Mouse (Mus musculus): ENCODE results near the gene Zfp541.

The Zfp541 gene

DNA sequence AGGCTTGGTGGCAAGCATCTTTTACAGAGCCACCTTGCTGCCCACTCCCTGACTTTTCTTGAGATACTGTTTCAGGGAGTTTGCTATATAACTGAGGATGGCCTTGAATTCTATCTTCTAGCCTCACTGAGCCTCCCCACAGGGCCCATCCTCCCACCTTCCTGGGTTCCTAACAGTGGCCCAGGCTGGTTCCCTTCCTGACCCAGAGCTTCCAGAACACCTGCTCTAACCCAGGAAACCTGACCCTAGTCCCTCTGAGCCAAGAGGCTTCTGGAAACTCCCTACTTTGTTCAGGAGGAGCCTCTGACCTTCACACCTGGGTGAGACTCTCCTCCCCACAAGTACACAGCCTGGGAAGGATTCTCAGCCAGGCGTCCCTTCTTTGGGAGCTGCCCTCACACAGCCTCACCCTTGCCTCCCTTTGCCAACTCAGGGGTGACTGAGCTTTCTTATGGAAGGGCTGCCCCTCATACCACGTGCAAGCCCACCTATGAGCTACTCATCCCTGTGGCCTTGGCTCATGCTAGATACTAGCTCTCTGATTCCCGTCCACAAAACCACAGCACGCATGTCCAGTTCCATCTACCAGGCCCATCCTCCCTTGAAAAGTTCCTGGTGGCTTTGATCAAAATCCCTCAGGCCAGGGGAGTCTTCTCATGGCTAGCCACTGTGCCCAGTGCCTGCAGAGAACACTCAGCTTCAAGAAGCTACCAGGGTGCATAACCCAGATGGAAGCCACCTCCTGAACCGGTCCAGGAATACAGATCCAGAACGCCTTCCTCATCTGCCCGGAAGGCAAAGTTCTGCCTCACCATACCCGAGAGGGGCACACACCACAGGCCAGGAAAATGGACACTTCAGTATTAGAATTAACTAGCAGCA lies 27.8 kb upstream of the Zfp541 start:
- 0 out of 2 replicates have a peak, but pooled peaks cover 2% of the 10 kb centered on the region for H3K36me3 ChIP-seq (ENCODE audit: control insufficient read depth, insufficient read depth, low read length, poor library complexity, severe bottlenecking)
- H3K27me3 ChIP-seq (ENCODE audit: control insufficient read depth, insufficient read depth, low read length, poor library complexity, severe bottlenecking): no peaks in the 10 kb centered on the region
- no peak for DNase-seq (ENCODE audit: low read depth, low spot score)

DNA sequence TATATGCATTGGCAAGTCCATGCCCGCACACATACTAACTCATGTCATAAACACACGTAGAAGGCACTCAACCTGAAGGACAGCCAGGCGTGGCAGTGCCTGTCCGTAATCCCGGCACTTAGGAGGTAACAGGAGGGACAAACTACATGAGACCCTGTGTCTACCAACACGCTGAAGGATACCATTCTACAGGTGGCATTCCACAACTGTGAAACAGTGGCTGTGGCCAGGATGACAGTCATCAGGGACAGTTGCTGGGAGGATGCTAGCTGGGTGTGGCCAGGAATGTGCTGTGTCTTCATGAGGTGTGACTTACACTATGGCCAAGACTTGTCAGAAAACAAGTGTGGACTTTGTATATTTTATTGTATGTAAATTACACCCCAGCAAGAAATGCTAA lies 24.6 kb upstream of the Zfp541 start:
- Histone ChIP-seq H3K27me3 (ENCODE audit: control insufficient read depth, insufficient read depth, low read length, poor library complexity, severe bottlenecking) (no peaks in the 10 kb centered on the region), H3K36me3 (ENCODE audit: control insufficient read depth, insufficient read depth, low read length, poor library complexity, severe bottlenecking) (0 out of 2 replicates have a peak, but pooled peaks cover 2% of the 10 kb centered on the region)
- DNase-seq (ENCODE audit: low read depth, low spot score): no peak

DNA sequence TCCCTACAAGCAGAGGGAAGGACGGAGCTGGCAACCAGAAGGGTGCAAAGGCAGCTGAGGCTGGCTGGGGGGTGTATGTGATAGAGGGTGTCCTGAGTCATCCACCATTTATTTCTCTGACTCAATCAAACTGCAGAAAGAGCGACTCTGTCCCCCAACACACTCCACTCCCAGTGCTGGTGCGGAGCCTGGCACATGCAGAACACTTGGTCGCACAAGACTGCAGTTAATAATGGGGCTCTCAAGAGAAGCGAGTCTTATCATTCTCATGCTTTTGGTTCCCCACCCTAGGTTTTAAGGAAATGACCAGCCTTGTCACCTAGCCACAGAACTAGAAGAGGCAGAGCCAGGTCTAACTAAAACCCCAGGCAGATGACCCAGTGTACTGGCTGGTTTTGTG lies 22.3 kb upstream of the Zfp541 start:
- 0 out of 2 replicates have a peak, but pooled peaks cover 2% of the 10 kb centered on the region for H3K36me3 ChIP-seq (ENCODE audit: control insufficient read depth, insufficient read depth, low read length, poor library complexity, severe bottlenecking)
- no peaks in the 10 kb centered on the region for H3K27me3 ChIP-seq (ENCODE audit: control insufficient read depth, insufficient read depth, low read length, poor library complexity, severe bottlenecking)
- no peak for DNase-seq (ENCODE audit: low read depth, low spot score)

DNA sequence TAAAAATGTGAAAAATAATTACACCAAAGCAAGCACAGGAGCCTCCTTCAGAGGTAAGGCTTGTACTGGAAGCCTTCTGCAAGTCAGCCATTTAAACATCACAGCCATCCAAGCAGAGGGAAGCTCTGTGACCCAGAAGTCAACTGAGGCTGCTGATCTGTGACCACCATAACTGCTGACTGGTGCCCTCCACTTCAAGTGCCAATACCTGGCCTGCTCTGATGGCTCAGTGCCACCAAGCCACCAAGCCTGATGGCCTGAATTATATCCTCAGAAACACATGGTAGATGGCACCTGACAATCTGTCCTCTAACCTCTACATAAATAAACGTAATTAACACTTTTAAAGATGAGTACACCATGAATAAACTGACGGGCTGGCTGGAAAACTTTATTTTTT lies 20.4 kb upstream of the Zfp541 start:
- no peaks in the 10 kb centered on the region for H3K27me3 ChIP-seq (ENCODE audit: control insufficient read depth, insufficient read depth, low read length, poor library complexity, severe bottlenecking)
- no peak for DNase-seq (ENCODE audit: low read depth, low spot score)
- no peaks in the 10 kb centered on the region for H3K36me3 ChIP-seq (ENCODE audit: control insufficient read depth, insufficient read depth, low read length, poor library complexity, severe bottlenecking)

- peak; percentile 44 for DNase-seq (ENCODE audit: low read depth, low spot score)
- no peaks in the 10 kb centered on the region for H3K36me3 ChIP-seq (ENCODE audit: control insufficient read depth, insufficient read depth, low read length, poor library complexity, severe bottlenecking)
- H3K27me3 ChIP-seq (ENCODE audit: control insufficient read depth, insufficient read depth, low read length, poor library complexity, severe bottlenecking): no peaks in the 10 kb centered on the region
Measured at GRCm38 (mm10) chr7:16042850-16043775, 18.5 kb upstream of the Zfp541 start.

- no peaks in the 10 kb centered on the region for H3K27me3 ChIP-seq (ENCODE audit: control insufficient read depth, insufficient read depth, low read length, poor library complexity, severe bottlenecking)
- DNase-seq (ENCODE audit: low read depth, low spot score): peak; percentile 29
- H3K36me3 ChIP-seq (ENCODE audit: control insufficient read depth, insufficient read depth, low read length, poor library complexity, severe bottlenecking): no peaks in the 10 kb centered on the region
Measured at GRCm38 (mm10) chr7:16043861-16044435, 17.7 kb upstream of the Zfp541 start.

DNA sequence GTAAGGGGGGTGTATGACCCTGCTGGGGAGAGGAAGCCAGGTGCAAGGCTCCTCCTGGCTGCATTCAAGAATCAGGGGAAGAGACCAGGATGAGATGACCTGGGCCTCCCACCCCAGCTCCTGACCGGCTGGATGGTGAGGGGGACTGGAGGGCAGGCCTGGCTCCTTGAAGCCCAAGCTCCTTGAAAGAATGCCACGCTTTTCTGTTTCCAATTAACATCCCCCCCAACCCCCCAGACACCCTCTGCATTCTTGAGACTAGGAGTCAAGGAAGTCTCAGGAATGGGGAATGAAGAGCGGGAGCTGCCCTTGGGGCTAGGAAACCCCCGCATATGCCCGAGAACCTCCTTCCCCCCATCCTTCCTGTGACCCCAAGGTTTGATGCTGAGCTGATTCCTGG lies 17.1 kb upstream of the Zfp541 start:
- H3K36me3 ChIP-seq (ENCODE audit: control insufficient read depth, insufficient read depth, low read length, poor library complexity, severe bottlenecking): no peaks in the 10 kb centered on the region
- no peak for DNase-seq (ENCODE audit: low read depth, low spot score)
- no peaks in the 10 kb centered on the region for H3K27me3 ChIP-seq (ENCODE audit: control insufficient read depth, insufficient read depth, low read length, poor library complexity, severe bottlenecking)

DNA sequence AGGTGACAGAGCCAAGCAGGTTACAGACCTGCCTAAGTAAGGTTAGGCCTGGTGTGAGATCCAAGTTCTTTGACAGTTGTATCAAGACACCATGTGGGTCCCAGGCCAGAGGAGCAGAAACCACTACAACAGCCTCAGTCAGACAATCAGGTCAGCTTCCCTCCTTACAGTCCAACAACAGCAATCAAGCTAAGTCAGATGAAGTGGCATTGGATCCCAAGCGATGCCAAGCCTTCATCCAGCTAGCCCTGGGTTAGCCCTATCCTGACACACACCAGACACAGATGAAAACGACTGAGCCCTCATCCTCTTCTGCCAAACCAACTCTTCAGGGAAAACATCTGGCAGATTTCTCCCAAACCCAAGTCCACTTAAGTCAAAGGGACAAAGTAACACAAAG lies 16.1 kb upstream of the Zfp541 start:
- Histone ChIP-seq H3K36me3 (ENCODE audit: control insufficient read depth, insufficient read depth, low read length, poor library complexity, severe bottlenecking) (no peaks in the 10 kb centered on the region), H3K27me3 (ENCODE audit: control insufficient read depth, insufficient read depth, low read length, poor library complexity, severe bottlenecking) (no peaks in the 10 kb centered on the region)
- no peak for DNase-seq (ENCODE audit: low read depth, low spot score)

DNA sequence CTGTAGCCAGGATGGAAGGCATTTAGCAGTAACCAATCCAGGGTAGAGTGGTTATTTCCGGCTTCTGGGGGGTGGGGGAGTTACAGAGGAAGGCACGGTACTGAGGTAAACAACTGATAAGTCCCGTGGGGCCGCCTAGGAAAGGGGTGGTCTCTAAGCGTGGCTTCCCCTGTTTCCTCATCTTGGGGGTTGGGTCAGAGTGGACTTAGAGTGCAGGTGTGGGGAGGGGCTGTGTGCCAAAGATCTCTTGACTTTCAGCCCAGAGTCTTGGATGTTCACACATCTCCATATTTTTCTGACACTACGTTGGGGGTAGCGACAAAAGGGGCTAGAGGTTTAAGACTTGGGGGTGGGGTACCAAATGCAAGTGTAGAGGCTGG lies 15.5 kb upstream of the Zfp541 start:
- DNase-seq (ENCODE audit: low read depth, low spot score): peak; percentile 90
- Histone ChIP-seq H3K36me3 (ENCODE audit: control insufficient read depth, insufficient read depth, low read length, poor library complexity, severe bottlenecking) (no peaks in the 10 kb centered on the region), H3K27me3 (ENCODE audit: control insufficient read depth, insufficient read depth, low read length, poor library complexity, severe bottlenecking) (no peaks in the 10 kb centered on the region)

DNA sequence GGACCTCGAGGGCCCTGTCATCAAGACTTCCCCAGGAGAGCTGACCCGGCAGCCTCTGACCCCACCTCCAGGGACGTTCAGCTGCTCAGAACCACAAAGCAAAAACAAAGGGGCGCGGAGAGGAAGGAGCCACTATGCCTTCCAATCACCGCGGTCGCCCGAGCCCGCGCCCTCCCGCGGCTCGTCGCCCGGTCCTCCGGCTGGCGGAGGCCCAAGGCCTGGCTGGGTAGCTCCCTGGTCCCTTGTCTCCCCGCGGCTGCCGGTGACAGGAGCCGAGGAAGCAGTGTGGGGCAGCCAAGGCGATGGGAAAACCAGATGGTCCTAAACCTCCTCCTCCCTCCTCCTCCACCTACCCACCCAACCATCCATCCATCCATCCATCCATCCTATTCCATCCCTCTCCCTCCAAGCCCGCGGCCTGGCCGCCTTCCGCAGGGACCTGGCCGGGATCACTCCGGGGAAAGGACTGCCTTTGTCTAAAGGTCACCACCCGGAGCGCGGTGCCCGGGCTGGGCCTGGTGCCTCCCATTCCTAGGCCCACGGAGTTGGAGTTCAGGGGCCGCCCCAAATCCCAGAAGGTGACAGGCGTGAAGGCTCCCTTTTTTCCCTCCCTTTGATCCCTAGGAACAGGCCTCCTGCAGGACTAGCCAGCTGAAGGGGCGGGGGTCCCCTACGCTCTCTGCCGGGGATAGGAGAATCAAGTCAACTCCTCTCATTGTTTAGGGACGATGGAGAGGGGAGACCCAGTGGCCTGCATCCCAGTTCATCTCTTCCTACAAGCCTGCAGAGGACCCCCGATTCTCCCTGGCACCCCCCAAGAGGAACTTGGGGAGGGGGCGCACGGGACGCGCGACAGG lies 14.9 kb upstream of the Zfp541 start:
- DNase-seq (ENCODE audit: low read depth, low spot score): peak; percentile 78
- H3K27me3 ChIP-seq (ENCODE audit: control insufficient read depth, insufficient read depth, low read length, poor library complexity, severe bottlenecking): no peaks in the 10 kb centered on the region

DNA sequence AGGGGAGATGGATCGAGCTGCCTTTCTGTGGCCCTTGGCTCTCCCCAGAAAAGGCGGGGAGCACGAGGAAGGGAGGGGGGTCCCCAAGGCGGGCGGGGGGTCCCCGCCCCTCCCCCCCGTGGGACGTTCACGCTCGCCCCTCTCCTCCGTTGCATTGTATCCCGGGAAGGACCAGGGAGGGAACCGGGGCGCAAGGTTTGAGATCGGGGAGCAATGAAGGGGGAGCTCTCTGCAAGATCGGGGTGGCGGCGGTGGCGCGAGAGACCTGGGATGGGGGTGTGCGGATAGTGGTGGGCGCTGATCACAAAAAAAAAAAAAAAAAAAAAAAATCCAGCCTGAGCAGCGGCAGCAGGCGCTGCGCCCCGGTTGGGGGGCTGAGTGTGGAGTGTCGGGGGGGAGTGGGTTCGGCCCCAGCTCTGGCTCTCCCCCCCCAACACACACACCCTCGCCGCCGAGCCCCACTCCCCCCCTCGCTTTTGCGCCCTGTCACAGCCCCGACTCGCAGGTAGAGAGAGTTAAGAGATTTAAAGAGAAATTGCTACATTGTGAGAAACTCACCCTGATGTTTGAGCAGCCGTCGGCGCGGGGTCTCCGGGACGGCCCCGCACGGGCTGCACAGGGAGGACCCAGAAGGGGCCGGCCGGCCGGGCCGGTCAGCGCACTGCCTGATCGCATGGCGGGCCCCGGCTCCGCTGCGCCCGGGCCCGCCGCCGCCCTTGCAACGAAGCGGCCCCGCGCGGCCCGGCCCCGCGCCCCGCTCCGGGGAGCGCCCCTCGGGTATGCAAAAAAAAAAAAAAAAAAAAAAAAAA lies 14.1 kb upstream of the Zfp541 start, which contains the start of gene Bicra:
Gene Bicra, minus strand, starts transcription at position 584 of the 809 bp plus-strand sequence.
- no peaks in the 10 kb centered on the region for H3K36me3 ChIP-seq (ENCODE audit: control insufficient read depth, insufficient read depth, low read length, poor library complexity, severe bottlenecking)
- H3K27me3 ChIP-seq (ENCODE audit: control insufficient read depth, insufficient read depth, low read length, poor library complexity, severe bottlenecking): no peaks in the 10 kb centered on the region
- peak; percentile 88 for DNase-seq (ENCODE audit: low read depth, low spot score)

More for the DNA sequence above, 14.9 kb upstream of the Zfp541 start:
- H3K36me3 ChIP-seq (ENCODE audit: control insufficient read depth, insufficient read depth, low read length, poor library complexity, severe bottlenecking): no peaks in the 10 kb centered on the region

DNA sequence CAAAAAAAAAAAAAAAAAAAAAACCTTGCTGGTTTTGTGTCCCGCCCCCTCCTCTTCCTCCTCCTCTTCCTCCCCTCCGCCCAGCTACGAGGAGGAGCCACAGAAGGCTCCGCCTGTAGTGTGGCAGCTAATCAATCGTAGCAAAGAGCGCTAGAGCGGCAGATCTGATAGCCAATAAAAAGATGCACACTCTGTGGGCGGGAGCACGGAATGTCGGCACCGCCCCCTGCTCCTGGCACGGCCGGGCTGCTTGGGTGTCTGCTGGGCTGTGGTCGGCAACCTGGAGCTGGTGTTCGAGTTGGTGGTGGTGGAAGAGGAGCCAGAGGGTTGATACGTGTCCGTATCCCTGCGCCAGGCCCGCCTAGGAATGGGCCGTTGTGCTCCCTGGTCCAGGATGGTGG lies 13.4 kb upstream of the Zfp541 start:
- Histone ChIP-seq H3K36me3 (ENCODE audit: control insufficient read depth, insufficient read depth, low read length, poor library complexity, severe bottlenecking) (no peaks in the 10 kb centered on the region), H3K27me3 (ENCODE audit: control insufficient read depth, insufficient read depth, low read length, poor library complexity, severe bottlenecking) (no peaks in the 10 kb centered on the region)
- DNase-seq (ENCODE audit: low read depth, low spot score): peak; percentile 99

Data from splenic B cell, adult 2 months (primary cell).